Mouse (Mus musculus) right cerebral cortex, postnatal 25 days (tissue): ENCODE results near the gene Rilp.

Experiments
- DNase-seq: peaks from one replicate; pipeline ENCODE4 v3.0.0; 2022

The Rilp gene

DNA sequence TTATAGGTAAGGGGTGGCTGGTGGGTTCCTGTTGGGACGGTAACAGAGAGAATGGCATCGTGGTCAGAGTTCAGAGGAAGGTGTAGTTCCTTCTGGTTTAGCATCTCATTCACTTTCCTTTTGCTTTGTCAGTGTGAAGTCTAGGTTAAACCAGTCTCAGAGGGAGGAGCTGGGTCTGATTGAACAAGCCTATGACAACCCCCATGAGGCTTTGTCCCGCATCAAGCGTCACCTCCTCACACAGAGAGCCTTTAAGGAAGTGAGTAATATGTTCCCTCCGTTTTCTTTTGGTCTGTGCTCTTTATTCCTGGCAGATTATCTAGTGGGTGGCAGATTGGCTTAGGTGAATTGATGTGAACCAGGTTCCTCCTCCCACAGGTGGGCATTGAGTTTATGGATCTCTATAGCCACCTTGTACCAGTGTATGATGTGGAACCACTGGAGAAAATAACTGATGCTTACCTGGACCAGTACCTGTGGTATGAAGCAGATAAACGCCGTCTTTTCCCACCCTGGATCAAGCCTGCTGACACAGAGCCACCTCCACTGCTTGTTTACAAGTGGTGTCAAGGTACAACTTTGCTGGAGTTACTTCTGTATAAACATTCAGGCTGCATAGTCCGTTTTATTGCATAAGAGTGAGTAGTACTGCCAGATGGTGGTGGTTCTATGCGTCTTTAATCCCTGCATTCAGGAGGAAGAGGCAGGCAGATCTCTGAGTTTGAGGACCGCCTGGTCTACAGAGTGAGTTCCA lies 15.4 kb upstream of the Rilp start:
- no peak for DNase-seq

DNA sequence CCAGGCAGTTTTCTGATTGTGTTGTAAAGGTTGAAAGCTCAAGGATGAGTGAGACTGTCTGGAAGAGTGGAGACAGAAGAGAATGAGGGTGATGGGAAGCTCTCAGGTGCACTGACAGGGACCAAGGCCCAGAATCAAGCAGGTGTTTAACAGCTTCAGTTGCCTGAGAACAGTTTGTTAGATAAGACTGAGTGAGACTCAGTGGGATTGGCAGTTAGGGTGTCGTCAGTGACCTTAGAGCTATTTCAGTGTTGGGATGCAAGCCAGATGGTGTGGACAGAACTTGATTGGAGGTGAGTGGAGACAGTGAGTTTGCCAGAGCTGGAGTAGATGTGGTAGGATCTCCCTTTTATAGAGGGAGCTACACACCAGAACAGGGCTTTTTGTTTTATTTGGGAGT lies 11.8 kb upstream of the Rilp start:
- DNase-seq: no peak

DNA sequence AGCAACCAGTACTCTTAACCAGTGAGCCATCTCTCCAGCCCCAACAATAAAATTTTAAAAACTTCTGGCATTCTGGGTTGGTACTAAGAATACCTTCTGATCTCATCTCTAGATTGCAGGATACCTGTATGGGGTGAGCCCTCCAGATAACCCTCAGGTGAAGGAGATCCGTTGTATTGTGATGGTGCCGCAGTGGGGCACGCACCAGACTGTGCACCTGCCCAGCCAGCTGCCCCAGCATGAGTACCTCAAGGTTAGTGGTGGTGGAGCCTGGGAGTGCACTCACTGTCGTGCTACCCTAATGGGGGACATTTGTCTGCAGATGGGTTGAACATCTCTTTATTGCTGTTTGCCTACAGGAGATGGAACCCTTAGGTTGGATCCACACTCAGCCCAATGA lies 1.7 kb upstream of the Rilp start:
- no peak for DNase-seq

- DNase-seq: no peak
Observed at GRCm38 (mm10) chr11:75508904-75509303, 990 bp upstream of the Rilp start.

GRCm38 (mm10) chr11:75510627-75510993 lies 716 bp downstream of the Rilp start:
- DNase-seq: peak; percentile 88

GRCm38 (mm10) chr11:75511213-75511612 lies 1.3 kb downstream of the Rilp start:
- DNase-seq: no peak

- no peak for DNase-seq
Observed at GRCm38 (mm10) chr11:75512301-75513018, 2.6 kb downstream of the Rilp start.

GRCm38 (mm10) chr11:75513336-75513735 lies 3.4 kb downstream of the Rilp start, which contains the start of gene Scarf1:
TSS of gene Scarf1 (plus strand) at chr11:75513540.
- no peak for DNase-seq

DNA sequence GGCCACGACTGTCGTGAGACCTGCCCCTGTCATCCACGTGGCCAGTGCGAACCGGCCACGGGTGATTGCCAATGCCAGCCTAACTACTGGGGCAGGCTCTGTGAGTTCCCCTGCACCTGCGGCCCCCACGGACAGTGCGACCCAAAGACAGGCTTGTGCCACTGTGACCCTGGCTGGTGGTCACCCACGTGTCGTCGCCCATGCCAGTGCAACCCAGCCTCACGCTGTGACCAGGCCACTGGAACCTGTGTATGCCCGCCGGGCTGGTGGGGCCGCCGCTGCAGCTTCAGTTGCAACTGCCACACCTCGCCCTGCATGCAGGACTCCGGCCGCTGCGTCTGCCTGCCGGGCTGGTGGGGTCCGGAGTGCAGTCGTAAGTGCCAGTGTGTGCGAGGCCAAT lies 5.3 kb downstream of the Rilp start:
- no peak for DNase-seq

- DNase-seq: no peak
Observed at GRCm38 (mm10) chr11:75519834-75520633, 10.1 kb downstream of the Rilp start.

DNA sequence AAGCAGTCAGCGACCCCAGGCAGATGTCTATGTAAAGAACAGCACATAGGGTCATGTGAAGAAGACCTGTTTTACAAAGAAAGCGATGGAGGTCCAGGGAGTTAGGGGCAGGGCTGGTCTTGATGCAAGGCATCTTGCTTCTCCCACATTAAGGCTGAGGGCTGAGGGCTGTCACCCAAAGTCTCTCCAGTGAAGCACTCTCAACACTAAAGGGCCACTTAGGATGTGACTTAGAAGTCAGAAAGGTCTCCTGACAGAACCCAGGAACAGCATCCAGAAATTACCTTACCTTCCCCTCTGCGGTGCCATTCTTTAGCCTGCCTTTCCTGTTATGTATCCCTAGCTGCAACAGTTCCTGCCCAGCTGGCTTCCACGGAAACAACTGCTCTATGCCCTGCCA lies 11.7 kb downstream of the Rilp start:
- no peak for DNase-seq

GRCm38 (mm10) chr11:75522793-75523192 lies 12.9 kb downstream of the Rilp start:
- DNase-seq: no peak

DNA sequence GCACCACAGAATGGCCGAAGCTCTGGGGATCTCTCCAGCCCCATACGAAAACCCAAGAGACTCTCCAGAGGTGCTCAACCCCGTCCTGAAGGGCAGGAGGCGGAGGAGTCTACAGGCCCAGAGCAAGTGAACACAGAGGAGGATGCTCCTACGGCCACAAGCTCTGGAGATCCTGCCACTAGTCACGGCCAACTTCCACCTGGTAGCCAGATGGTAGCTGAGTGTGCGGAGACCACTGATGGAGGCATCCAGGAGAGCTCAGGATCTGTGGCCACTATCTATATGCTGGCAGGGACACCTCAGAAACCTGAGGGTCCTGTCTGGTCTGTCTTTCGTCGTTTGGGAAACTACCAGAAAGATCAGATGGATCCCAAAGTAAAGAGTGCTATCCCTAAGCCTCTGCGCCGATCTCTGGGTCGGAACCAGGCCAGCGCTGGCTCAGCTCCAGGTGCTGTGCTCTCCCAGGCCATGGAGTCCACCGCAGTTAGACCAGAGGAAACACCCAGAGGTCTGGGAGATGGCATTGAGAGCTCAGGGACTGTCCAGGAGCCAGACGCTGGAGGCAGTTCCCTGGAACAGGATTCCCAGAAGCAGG lies 15.7 kb downstream of the Rilp start:
- no peak for DNase-seq

GRCm38 (mm10) chr11:75526943-75527342 lies 17.0 kb downstream of the Rilp start:
- DNase-seq: no peak

GRCm38 (mm10) chr11:75529771-75530170 lies 19.9 kb downstream of the Rilp start:
- DNase-seq: no peak

DNA sequence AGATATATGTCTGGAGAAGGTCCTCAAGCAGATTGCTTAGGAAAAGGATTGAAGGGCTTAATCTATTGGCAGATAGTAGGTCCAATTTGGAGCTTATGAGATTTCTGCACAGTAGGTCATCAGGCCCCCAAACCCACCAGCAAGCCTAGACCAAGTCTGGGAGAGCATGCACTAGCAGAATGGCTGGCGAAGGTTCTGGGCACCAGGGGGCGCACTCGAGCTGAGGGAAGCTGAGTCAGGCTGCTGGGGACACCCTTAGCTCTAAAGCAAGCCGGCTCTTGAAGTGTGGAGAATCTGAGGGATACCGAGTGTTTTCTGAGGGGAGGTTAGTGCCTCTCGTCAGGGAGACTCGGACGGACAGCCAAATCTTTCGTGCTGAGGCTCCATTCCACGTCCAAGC lies 20.4 kb downstream of the Rilp start:
- peak; percentile 92 for DNase-seq

GRCm38 (mm10) chr11:75530845-75531373 lies 21.0 kb downstream of the Rilp start:
- DNase-seq: no peak

GRCm38 (mm10) chr11:75531469-75532242 lies 21.8 kb downstream of the Rilp start, which contains the start of gene Slc43a2:
TSS of gene Slc43a2 (plus strand) at chr11:75531694.
- DNase-seq: peak; percentile 97

DNA sequence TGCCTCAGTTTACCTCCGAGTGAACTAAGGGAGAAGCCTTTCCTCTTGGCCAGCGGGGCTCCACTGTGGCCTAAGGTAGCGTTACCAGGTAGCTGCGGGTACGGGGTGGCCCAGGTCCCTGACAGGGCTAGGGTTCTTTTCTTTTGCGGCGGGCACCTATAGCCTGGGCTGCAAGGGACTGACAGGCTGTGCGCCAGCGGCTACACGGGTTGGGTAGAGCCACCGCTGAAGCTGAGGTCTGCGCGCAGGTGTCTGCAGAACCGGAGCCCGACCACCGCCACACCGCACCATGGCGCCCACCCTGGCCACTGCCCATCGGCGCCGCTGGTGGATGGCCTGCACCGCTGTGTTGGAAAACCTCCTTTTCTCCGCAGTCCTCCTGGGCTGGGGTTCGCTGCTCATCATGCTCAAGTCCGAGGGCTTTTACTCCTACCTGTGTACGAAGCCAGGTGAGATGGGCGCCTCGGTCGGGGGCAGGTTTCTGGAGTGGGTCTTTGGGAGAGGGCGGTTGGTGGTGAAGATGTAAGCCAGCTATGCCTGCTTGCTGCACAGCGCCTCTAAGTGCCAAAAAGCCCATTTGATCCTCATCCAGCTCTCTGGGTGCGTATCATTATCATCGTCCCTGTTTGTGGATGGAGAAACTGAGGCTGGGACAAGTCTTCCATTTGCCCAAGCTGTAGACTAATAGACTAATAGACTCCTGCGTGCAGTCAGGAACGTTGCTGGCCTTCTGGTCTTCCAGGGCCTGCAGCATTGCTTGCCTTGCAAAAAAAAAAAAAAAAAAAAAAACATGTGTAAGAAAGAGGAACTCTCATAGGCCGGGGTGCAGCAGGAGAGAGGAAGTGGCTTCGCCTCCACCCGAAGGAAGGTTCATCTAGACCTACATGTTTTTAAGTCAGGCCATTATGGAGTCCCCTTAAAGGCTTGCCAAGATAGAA lies 22.7 kb downstream of the Rilp start:
- DNase-seq: peak; percentile 59

GRCm38 (mm10) chr11:75533314-75534015 lies 23.6 kb downstream of the Rilp start:
- DNase-seq: no peak
